Mouse (Mus musculus): ENCODE results near the gene Mrpl39. TPM values are rescaled to one million over a fixed set of nuclear protein-coding genes. Genes with fewer than 3 reads are reported as not detected.

Mrpl39 gene
- polyA plus RNA-seq, 1 experiment from 2014 or later: 40.2 TPM

DNA sequence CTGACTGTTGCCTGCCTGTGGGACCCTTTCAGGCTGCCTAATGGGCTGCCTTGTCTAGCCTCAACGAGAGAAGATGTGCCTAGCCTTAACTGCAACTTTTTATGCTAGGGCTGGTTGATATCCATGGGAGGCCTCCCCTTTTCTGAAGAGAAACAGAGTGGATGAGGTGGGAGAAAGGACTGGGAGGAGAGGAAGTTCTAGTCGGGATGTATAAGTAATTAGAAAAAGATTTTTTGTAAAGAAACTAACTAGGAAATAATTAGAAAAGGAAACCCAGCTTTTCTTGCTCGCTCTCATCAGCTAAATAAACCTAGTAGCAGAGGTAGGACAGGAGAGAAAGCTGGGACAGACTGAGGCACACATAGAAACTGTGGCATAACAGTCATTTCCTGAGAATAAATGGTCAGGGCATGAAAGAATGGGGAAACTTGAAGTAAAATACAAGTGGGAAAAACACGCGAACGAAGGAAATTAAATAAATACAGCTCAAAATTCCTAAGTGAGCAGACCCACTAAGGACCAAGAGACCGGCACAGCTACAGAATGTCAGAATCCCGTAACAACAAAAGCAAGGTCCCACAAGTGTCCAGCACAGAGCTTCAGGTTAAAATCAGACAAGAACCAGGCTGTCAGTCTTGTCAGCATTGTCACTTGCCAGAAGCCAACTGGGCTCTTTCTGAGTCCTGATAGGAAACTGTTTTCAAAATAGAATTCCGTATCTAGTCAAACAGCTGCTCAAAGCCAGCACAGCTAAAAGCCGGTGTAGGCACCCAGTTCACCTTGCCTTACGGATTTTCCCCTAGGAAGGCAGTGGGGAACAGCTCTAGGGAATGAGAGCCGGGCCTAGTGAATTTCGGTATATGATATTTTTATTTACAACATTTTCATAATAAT lies 18.6 kb downstream of the Mrpl39 start:
- Histone ChIP-seq H3K4me3 (ENCODE audit: low read depth, low read length) (no peak overlapping the region), H3K9me3 (ENCODE audit: control insufficient read depth, low read length) (no peaks in the 10 kb centered on the region), H3K27me3 (ENCODE audit: control insufficient read depth, insufficient read depth, low read length) (no peaks in the 10 kb centered on the region), H3K27ac (ENCODE audit: low read depth, low read length) (no peak overlapping the region), H3K36me3 (ENCODE audit: control insufficient read depth, insufficient read depth, low read length) (peaks cover 22% of the 10 kb centered on the region; the same call in 1 of the 2 replicates), H3K4me1 (ENCODE audit: control insufficient read depth, insufficient read depth, low read length) (no peaks in the 10 kb centered on the region), H3K9ac (replicated peaks; ENCODE audit: low read depth, low read length) (no peak overlapping the region), H3K4me2 (ENCODE audit: low read depth, low read length) (no peak overlapping the region)
- WGBS: 91% methylated on average over 13 of the region's 13 CpGs
- ATAC-seq (ENCODE audit: low read depth): no peak

DNA sequence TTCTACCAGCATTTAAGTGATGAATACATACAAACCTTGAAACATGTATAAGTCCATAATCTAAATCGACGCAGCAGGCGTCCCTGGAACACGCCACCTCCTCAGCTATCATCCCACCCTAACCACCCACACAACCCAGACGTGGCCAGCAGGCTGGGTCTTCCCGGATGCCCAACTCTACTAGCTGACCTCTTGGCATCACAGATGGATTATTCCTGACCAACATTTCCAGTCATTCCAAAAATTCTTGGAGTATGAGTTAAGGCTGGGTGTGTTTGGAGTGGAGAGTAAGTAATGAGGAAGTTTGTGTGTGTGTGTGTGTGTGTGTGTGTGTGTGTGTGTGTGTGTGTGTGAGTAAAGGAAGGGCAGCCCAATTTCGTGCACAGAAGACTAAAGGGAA lies 19.3 kb downstream of the Mrpl39 start:
- Histone ChIP-seq H3K4me3 (ENCODE audit: low read depth, low read length) (no peak overlapping the region), H3K27me3 (ENCODE audit: control insufficient read depth, insufficient read depth, low read length) (no peaks in the 10 kb centered on the region), H3K36me3 (ENCODE audit: control insufficient read depth, insufficient read depth, low read length) (peaks cover 17% of the 10 kb centered on the region; the same call in 1 of the 2 replicates), H3K4me1 (ENCODE audit: control insufficient read depth, insufficient read depth, low read length) (no peaks in the 10 kb centered on the region), H3K9me3 (ENCODE audit: control insufficient read depth, low read length) (no peaks in the 10 kb centered on the region), H3K27ac (ENCODE audit: low read depth, low read length) (no peak overlapping the region), H3K9ac (replicated peaks; ENCODE audit: low read depth, low read length) (no peak overlapping the region), H3K4me2 (ENCODE audit: low read depth, low read length) (no peak overlapping the region)
- ATAC-seq (ENCODE audit: low read depth): no peak
- 88% methylated on average over 7 of the region's 7 CpGs for WGBS

DNA sequence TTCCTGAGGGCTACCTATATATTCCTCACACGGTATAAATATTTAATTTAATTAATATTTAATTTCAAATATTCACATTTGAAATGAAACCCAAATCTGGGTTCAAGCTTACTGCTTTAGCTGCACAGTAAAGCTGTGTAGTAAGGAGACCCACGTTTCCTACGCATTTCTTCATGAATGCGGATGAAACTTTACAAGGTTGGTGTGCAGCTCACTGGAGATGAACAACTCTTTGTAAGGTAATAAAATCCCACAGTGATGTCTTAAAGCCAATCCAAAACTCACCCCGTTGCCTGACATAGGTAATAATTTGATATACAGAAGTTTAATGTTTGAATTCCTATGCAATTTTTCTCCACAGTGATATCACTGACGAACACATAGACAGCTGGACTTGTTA lies 20.6 kb downstream of the Mrpl39 start:
- H3K4me1 ChIP-seq (ENCODE audit: control insufficient read depth, insufficient read depth, low read length): no peaks in the 10 kb centered on the region
- H3K4me2 ChIP-seq (ENCODE audit: low read depth, low read length): no peak overlapping the region
- ATAC-seq (ENCODE audit: low read depth): no peak
- no peaks in the 10 kb centered on the region for H3K27me3 ChIP-seq (ENCODE audit: control insufficient read depth, insufficient read depth, low read length)
- 93% methylated on average over 6 of the region's 6 CpGs for WGBS
- H3K9me3 ChIP-seq (ENCODE audit: control insufficient read depth, low read length): no peaks in the 10 kb centered on the region
- no peak overlapping the region for H3K4me3 ChIP-seq (ENCODE audit: low read depth, low read length)
- no peak overlapping the region for H3K27ac ChIP-seq (ENCODE audit: low read depth, low read length)
- H3K9ac ChIP-seq (replicated peaks; ENCODE audit: low read depth, low read length): no peak overlapping the region
- peaks cover 7% of the 10 kb centered on the region; the same call in 1 of the 2 replicates for H3K36me3 ChIP-seq (ENCODE audit: control insufficient read depth, insufficient read depth, low read length)

DNA sequence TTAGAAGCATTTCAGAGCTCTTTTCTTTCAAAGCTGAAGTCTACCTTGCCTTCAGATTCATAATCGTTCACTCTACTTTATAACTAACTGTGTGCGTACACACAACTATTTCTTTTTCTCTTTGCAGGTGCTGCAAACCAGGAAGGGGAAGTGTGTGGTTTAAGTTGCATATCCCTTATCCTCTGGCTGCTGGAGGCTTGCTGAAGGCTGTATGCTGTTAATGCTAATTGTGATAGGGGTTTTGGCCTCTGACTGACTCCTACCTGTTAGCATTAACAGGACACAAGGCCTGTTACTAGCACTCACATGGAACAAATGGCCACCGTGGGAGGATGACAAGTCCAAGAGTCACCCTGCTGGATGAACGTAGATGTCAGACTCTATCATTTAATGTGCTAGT lies 21.6 kb downstream of the Mrpl39 start:
- H3K9me3 ChIP-seq (ENCODE audit: control insufficient read depth, low read length): no peaks in the 10 kb centered on the region
- H3K36me3 ChIP-seq (ENCODE audit: control insufficient read depth, insufficient read depth, low read length): peaks cover 7% of the 10 kb centered on the region; the same call in 1 of the 2 replicates
- no peak for ATAC-seq (ENCODE audit: low read depth)
- no peak overlapping the region for H3K9ac ChIP-seq (replicated peaks; ENCODE audit: low read depth, low read length)
- no peaks in the 10 kb centered on the region for H3K27me3 ChIP-seq (ENCODE audit: control insufficient read depth, insufficient read depth, low read length)
- no peak overlapping the region for H3K27ac ChIP-seq (ENCODE audit: low read depth, low read length)
- 92% methylated on average over 4 of the region's 4 CpGs for WGBS
- H3K4me3 ChIP-seq (ENCODE audit: low read depth, low read length): no peak overlapping the region
- H3K4me1 ChIP-seq (ENCODE audit: control insufficient read depth, insufficient read depth, low read length): no peaks in the 10 kb centered on the region
- H3K4me2 ChIP-seq (ENCODE audit: low read depth, low read length): no peak overlapping the region

DNA sequence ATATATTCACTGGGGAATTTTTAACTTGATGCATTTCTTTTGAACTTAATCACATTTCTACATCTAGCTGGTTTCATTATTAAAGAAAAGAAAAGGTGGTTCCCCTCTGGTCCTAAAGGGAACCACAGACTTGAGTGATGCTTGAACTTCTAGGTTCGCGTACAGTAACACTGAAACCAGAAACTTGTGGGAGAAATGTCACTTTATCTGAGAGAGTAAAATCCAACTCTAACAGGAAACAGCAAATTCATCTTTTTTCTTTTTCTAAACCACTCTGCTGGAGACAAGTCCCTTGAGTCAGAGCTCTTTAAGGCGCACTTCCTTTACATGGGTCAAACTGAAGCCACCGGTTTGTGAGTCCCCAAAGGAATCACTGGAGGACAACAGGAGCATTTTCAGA lies 22.4 kb downstream of the Mrpl39 start:
- 87% methylated on average over 4 of the region's 4 CpGs for WGBS
- no peak for ATAC-seq (ENCODE audit: low read depth)
- Histone ChIP-seq H3K4me1 (ENCODE audit: control insufficient read depth, insufficient read depth, low read length) (no peaks in the 10 kb centered on the region), H3K4me3 (ENCODE audit: low read depth, low read length) (no peak overlapping the region), H3K4me2 (ENCODE audit: low read depth, low read length) (no peak overlapping the region), H3K9ac (replicated peaks; ENCODE audit: low read depth, low read length) (no peak overlapping the region), H3K27ac (ENCODE audit: low read depth, low read length) (no peak overlapping the region), H3K27me3 (ENCODE audit: control insufficient read depth, insufficient read depth, low read length) (no peaks in the 10 kb centered on the region), H3K9me3 (ENCODE audit: control insufficient read depth, low read length) (no peaks in the 10 kb centered on the region), H3K36me3 (ENCODE audit: control insufficient read depth, insufficient read depth, low read length) (peaks cover 3% of the 10 kb centered on the region; the same call in 1 of the 2 replicates)

DNA sequence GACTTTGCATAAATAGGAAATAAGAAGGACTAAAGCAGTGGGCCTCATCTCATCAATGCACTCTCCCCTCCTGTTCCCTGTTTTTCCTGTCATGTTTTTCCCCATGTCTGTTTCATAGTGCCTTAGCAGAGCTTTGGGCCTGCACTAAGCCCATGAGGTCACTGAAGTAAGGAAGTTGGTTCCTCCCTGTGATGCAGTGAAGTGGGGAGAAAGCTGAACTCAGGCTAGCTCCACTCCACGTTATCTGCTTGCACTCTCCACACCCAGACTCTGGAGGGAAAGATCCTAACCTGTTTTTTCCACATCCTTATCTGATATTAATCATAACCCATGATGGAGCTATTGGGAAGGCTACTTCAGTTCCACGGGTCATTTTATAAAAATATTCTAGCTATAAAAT lies 26.9 kb downstream of the Mrpl39 start:
- WGBS: 81% methylated on average over 2 of the region's 2 CpGs
- Histone ChIP-seq H3K27me3 (ENCODE audit: control insufficient read depth, insufficient read depth, low read length) (no peaks in the 10 kb centered on the region), H3K9me3 (ENCODE audit: control insufficient read depth, low read length) (no peaks in the 10 kb centered on the region), H3K36me3 (ENCODE audit: control insufficient read depth, insufficient read depth, low read length) (no peaks in the 10 kb centered on the region), H3K4me1 (ENCODE audit: control insufficient read depth, insufficient read depth, low read length) (no peaks in the 10 kb centered on the region), H3K27ac (ENCODE audit: low read depth, low read length) (no peak overlapping the region), H3K4me3 (ENCODE audit: low read depth, low read length) (no peak overlapping the region), H3K4me2 (ENCODE audit: low read depth, low read length) (no peak overlapping the region), H3K9ac (replicated peaks; ENCODE audit: low read depth, low read length) (no peak overlapping the region)
- no peak for ATAC-seq (ENCODE audit: low read depth)

DNA sequence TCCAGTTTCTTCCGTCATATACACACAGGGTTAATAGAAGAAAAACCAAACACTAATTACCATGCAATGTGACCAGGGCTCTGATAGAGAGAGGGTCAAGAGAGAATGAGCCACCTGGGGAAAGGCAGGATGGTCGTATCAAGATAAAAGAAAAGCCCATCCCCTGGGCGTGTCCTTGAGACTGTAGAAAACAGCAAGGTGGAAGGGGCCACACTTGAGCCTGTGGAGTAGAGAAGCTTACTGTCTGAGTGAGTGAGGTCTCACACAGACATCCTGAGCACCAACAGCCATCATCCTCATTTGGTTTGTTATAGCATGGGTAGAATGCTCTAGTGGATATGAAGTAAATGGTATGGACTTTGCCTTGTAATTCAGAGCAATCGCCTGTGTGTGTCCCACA lies 27.7 kb downstream of the Mrpl39 start:
- WGBS: 70% methylated on average over 4 of the region's 4 CpGs
- ATAC-seq (ENCODE audit: low read depth): no peak
- H3K27ac ChIP-seq (ENCODE audit: low read depth, low read length): no peak overlapping the region
- no peaks in the 10 kb centered on the region for H3K36me3 ChIP-seq (ENCODE audit: control insufficient read depth, insufficient read depth, low read length)
- H3K9me3 ChIP-seq (ENCODE audit: control insufficient read depth, low read length): no peaks in the 10 kb centered on the region
- no peak overlapping the region for H3K4me3 ChIP-seq (ENCODE audit: low read depth, low read length)
- H3K4me1 ChIP-seq (ENCODE audit: control insufficient read depth, insufficient read depth, low read length): peaks cover under 1% of the 10 kb centered on the region; the same call in 1 of the 2 replicates
- H3K27me3 ChIP-seq (ENCODE audit: control insufficient read depth, insufficient read depth, low read length): no peaks in the 10 kb centered on the region
- no peak overlapping the region for H3K9ac ChIP-seq (replicated peaks; ENCODE audit: low read depth, low read length)
- H3K4me2 ChIP-seq (ENCODE audit: low read depth, low read length): no peak overlapping the region

DNA sequence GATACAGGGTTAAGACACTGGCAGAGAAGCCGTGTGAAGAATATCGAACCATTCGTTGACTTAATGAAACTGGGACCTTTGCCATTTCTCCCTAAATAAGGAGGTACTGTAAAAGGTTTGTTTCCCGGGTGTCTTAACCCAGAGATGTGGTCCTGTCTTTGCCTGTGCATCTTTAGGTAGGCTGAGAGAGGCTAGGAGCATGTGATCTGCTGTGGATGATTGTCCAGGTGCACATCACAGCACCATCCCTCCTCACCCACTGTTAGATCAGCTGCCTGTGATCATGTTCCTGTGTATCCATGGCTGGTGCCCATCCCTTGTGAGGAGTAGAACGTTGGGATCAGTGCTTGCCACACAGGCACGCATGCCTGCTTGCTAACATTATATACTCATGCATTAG lies 29.0 kb downstream of the Mrpl39 start:
- Histone ChIP-seq H3K27ac (ENCODE audit: low read depth, low read length) (no peak overlapping the region), H3K36me3 (ENCODE audit: control insufficient read depth, insufficient read depth, low read length) (no peaks in the 10 kb centered on the region), H3K4me1 (ENCODE audit: control insufficient read depth, insufficient read depth, low read length) (peaks cover 4% of the 10 kb centered on the region; the same call in 1 of the 2 replicates), H3K4me2 (ENCODE audit: low read depth, low read length) (no peak overlapping the region), H3K4me3 (ENCODE audit: low read depth, low read length) (no peak overlapping the region), H3K9ac (replicated peaks; ENCODE audit: low read depth, low read length) (no peak overlapping the region), H3K9me3 (ENCODE audit: control insufficient read depth, low read length) (no peaks in the 10 kb centered on the region), H3K27me3 (ENCODE audit: control insufficient read depth, insufficient read depth, low read length) (0 out of 2 replicates have a peak, but pooled peaks cover 3% of the 10 kb centered on the region)
- ATAC-seq (ENCODE audit: low read depth): no peak
- WGBS: 87% methylated on average over 6 of the region's 6 CpGs

DNA sequence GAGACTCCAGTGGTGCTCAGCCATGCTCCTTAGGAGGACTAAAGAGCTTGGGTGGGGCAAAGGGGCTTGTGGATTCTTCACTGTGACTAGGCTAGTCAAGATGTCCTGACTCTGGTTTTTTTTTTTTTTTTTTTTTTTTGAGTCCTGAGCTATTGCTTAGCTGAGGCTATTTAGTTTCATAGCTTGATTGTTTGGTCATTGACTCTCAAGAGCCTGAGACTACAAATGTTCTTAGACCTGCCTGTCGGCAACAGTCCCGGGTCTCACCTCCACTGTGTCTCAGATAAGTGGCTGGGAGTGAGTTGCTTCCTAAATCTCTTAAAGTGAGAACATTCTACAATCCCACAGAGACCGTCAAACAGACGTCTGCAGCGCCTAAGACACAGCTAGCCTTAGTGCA lies 30.0 kb downstream of the Mrpl39 start:
- peaks cover 4% of the 10 kb centered on the region; the same call in 1 of the 2 replicates for H3K4me1 ChIP-seq (ENCODE audit: control insufficient read depth, insufficient read depth, low read length)
- H3K4me3 ChIP-seq (ENCODE audit: low read depth, low read length): no peak overlapping the region
- no peaks in the 10 kb centered on the region for H3K36me3 ChIP-seq (ENCODE audit: control insufficient read depth, insufficient read depth, low read length)
- ATAC-seq (ENCODE audit: low read depth): no peak
- no peaks in the 10 kb centered on the region for H3K9me3 ChIP-seq (ENCODE audit: control insufficient read depth, low read length)
- H3K27ac ChIP-seq (ENCODE audit: low read depth, low read length): no peak overlapping the region
- H3K9ac ChIP-seq (replicated peaks; ENCODE audit: low read depth, low read length): no peak overlapping the region
- 86% methylated on average over 5 of the region's 5 CpGs for WGBS
- 0 out of 2 replicates have a peak, but pooled peaks cover 3% of the 10 kb centered on the region for H3K27me3 ChIP-seq (ENCODE audit: control insufficient read depth, insufficient read depth, low read length)
- H3K4me2 ChIP-seq (ENCODE audit: low read depth, low read length): no peak overlapping the region
